Mouse (Mus musculus) stomach, embryonic 15.5 days (tissue): Measurements from ENCODE around the gene Kcnj9. TPM values are rescaled to one million over a fixed set of nuclear protein-coding genes. Genes with fewer than 3 reads are reported as not detected.

Experiments used
- ATAC-seq: fragments of 200-750 bp; cut with Nextera tagmentation; 2 replicates; pipeline ENCODE4 v1.8.0; 2017; ENCODE audit warnings: low read depth, moderate number of reproducible peaks, moderate TSS enrichment; ENCODE audit not compliant: insufficient read depth, low FRiP score
- H3K27ac ChIP-seq: fragments of 300-500 bp; sonication (generic); 2 replicates; pipeline ENCODE4 v1.5.1; 2015; ENCODE audit warnings: mild to moderate bottlenecking, inconsistent platforms
- H3K27me3 ChIP-seq: fragments of 300-500 bp; sonication (generic); replicated peaks from 2 replicates; pipeline ENCODE4 v1.6.1; 2015; ENCODE audit warnings: inconsistent platforms
- H3K36me3 ChIP-seq: fragments of 300-500 bp; sonication (generic); 2 replicates; pipeline ENCODE4 v1.6.1; 2015; ENCODE audit warnings: inconsistent platforms
- H3K4me1 ChIP-seq: fragments of 300-500 bp; sonication (generic); 2 replicates; pipeline ENCODE4 v1.6.1; 2015; ENCODE audit warnings: inconsistent platforms
- H3K4me2 ChIP-seq: fragments of 300-500 bp; sonication (generic); 2 replicates; pipeline ENCODE4 v1.6.1; 2015; ENCODE audit warnings: mild to moderate bottlenecking, inconsistent platforms
- H3K4me3 ChIP-seq: fragments of 300-500 bp; sonication (generic); replicated peaks from 2 replicates; pipeline ENCODE4 v1.5.1; 2015; ENCODE audit warnings: inconsistent platforms
- H3K9ac ChIP-seq: fragments of 300-500 bp; sonication (generic); 2 replicates; pipeline ENCODE4 v1.6.1; 2015; ENCODE audit warnings: inconsistent platforms
- H3K9me3 ChIP-seq: fragments of 300-500 bp; sonication (generic); 2 replicates; pipeline ENCODE4 v1.6.1; 2016; ENCODE audit warnings: inconsistent platforms
- WGBS: fragments of 180-500 bp; shearing (Covaris S2); methylation state at CpG from one replicate; pipeline ENCODE4 v1.1.7; 2015; 5-methylcytosine and 5-hydroxymethylcytosine counted together
- polyA plus RNA-seq: library from polyadenylated mRNA; unstranded; fragments of >200 nt; fragmentation: Nextera tagmentation; extraction: Ambion mirVana; gene quantifications from 2 replicates; pipeline ENCODE4 v1.2.1, GENCODE M21; 2015

Kcnj9 gene
- polyA plus RNA-seq, 1 experiment from 2014 or later: 0.05 TPM

DNA sequence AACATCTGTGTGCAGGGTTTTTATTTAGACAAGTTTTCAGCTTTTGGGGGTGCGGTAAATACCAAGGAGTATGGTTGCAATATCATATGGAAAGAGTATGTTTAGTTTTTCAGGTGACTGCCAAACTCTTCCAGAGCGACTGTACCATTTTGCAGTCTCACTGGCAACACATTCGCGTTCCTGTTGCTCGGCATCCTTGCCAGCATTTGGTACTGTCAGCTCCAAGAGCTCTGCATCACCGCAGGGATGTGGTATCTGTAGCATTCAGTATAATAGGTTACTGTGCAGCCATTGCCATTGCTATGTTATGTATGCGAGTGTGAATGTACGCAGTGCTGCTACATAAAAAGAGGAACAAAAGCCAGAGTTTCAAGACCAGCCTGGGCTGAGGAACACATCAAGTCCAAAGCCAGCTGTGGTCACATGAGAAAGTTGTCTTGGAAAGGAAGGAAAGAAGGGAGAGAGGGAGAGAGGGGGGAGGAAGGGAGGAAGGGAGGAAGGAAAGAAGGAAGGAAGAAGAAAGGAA is 2.4 kb upstream of the Kcnj9 start:
- WGBS: 74% methylated on average over 8 of the region's 8 CpGs
- Histone ChIP-seq H3K27ac (no peak overlapping the region), H3K9ac (no peak overlapping the region; the same call in 1 of the 2 replicates), H3K4me1 (0 out of 2 replicates have a peak, but pooled peaks cover under 1% of the 10 kb centered on the region), H3K4me2 (no peak overlapping the region), H3K9me3 (no peaks in the 10 kb centered on the region), H3K4me3 (no peak overlapping the region), H3K36me3 (no peaks in the 10 kb centered on the region), H3K27me3 (peaks cover 38% of the 10 kb centered on the region)
- ATAC-seq: no peak

DNA sequence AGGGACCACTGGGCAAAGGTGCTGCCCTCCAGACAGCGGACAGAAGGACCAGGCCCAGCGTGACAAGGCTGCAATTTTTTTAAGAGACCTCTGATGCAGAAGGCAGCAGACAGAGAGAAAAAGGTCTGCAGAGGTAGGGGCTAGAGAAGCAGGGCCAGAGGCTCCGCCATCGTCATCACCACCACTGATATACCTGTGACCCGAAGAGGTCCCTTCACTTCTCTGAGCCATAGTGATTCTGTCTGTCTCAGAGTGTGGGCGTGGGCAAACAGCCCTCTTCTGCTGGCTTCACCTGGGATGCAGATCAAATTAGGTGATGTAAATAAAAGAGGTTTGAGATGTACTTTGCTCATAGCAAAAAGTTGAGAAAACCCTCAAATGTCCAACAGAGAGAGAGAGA is 498 bp upstream of the Kcnj9 start:
- H3K27me3 ChIP-seq: peaks cover 55% of the 10 kb centered on the region
- WGBS: 71% methylated on average over 6 of the region's 6 CpGs
- no peak overlapping the region for H3K4me2 ChIP-seq
- H3K4me1 ChIP-seq: peaks cover 8% of the 10 kb centered on the region
- ATAC-seq: no peak
- no peak overlapping the region for H3K4me3 ChIP-seq
- H3K9ac ChIP-seq: no peak overlapping the region
- no peaks in the 10 kb centered on the region for H3K36me3 ChIP-seq
- no peak overlapping the region for H3K27ac ChIP-seq
- no peaks in the 10 kb centered on the region for H3K9me3 ChIP-seq

DNA sequence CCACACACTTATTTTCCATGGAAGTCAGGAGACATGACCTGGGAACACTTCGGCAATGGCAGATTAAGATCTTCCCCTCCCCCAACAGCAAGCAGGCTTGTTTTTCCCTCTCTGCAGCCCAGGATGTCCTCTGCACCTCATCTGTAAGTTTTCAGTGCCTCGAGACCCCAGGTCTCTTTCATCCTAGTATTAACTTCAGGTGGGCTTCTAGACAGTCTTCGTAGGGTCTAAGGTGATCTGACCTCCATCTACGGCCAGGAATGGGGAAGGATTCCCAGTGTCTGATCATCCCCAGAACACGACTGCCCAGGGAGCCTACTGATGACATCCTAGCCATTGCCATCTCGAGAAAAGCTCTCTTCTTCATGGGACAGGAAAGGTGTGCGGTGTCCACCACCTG is 657 bp downstream of the Kcnj9 start:
- 72% methylated on average over 7 of the region's 7 CpGs for WGBS
- Histone ChIP-seq H3K4me2 (no peak overlapping the region), H3K9me3 (no peaks in the 10 kb centered on the region), H3K4me3 (no peak overlapping the region), H3K27ac (no peak overlapping the region), H3K27me3 (peaks cover 55% of the 10 kb centered on the region), H3K36me3 (no peaks in the 10 kb centered on the region), H3K9ac (no peak overlapping the region), H3K4me1 (peaks cover 8% of the 10 kb centered on the region)
- no peak for ATAC-seq

DNA sequence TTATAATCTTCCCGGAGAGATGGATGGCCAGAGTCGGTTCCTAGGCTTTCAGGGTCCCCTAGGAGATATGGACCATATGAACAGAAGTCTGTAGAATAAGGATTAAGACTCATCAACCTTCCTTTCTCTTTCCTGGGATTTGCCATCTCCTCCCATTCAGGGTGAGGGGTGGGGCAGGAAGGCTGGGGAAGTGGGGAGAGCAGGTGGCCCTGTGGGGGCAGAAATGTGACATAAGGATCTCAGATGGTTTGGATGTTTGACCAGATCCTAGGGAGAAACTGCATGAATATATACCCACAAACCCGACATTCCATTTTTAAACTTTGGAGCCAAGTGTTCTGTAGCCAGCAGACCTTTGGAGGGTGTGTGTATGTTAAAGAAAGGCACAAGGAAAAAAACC is 1.1 kb downstream of the Kcnj9 start:
- Histone ChIP-seq H3K27me3 (peaks cover 55% of the 10 kb centered on the region), H3K27ac (no peak overlapping the region)
- WGBS: 72% methylated on average over 3 of the region's 3 CpGs

DNA sequence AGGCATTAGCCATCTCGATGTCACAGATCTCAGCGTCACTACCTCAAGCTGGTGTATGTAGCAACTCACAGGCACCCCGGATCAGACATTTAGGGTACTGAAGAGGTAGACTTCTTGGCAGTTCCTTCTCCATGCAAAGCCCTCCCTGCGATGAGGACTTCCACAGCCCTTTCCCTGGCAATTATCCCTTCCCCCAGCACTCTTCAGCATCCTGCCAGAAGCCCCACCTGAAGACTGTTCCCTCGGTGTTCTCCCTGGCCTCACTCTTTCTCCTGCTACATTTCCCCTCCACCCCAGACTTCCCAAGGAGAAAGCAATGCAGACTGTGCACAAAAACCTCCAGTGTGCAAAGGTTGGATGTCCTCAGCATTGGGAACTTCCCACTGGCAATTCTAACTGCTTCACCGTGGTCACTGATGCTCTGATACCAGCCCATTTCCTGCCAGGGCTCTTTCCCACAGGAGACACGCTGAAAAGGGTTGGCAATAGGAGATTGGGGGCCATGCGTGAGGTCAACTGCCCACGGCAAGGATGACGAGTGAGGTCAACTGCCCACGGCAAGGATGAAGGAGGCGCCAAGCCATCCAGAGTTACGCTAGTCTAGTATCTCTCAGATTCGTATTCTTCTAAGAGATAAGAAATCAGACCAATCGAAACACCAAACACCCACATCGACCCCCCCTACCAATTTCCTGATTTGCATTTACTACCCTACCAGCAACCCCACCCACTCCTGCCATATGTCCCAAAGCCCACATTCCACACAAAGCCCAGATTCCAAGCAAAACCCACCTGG is 1.7 kb downstream of the Kcnj9 start:
- Histone ChIP-seq H3K4me2 (no peak overlapping the region), H3K4me3 (no peak overlapping the region), H3K27me3 (peaks cover 55% of the 10 kb centered on the region), H3K4me1 (peaks cover 8% of the 10 kb centered on the region), H3K9me3 (no peaks in the 10 kb centered on the region), H3K36me3 (no peaks in the 10 kb centered on the region), H3K9ac (no peak overlapping the region), H3K27ac (no peak overlapping the region)
- 80% methylated on average over 16 of the region's 16 CpGs for WGBS
- ATAC-seq: no peak

More for the DNA sequence above, 1.1 kb downstream of the Kcnj9 start:
- ATAC-seq: no peak
- Histone ChIP-seq H3K36me3 (no peaks in the 10 kb centered on the region), H3K4me3 (no peak overlapping the region), H3K9ac (no peak overlapping the region), H3K9me3 (no peaks in the 10 kb centered on the region), H3K4me1 (peaks cover 8% of the 10 kb centered on the region), H3K4me2 (no peak overlapping the region)

DNA sequence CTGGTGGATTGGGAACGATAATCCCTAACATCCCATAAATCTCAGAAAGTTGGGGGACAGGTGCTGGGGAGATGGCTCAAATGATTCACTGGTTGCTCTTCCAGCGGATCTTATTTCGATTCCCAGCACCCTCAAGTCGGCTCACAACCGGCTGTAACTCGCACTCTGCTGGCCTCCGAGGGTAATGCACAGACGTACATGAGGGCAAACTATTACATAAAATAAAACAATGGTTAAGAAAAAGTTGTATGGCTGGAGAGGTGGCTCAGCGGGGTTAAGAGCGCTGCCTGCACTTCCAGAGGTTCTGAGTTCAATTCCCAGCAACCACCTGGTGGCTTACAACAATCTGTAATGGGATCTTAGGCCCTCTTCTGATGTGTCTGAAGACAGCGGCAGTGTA is 2.4 kb downstream of the Kcnj9 start:
- peaks cover 8% of the 10 kb centered on the region for H3K4me1 ChIP-seq
- peak overlapping the region; percentile 43 for H3K4me3 ChIP-seq
- H3K4me2 ChIP-seq: peak overlapping the region; percentile 89
- no peak overlapping the region; the same call in 1 of the 2 replicates for H3K9ac ChIP-seq
- H3K27ac ChIP-seq: no peak overlapping the region
- H3K36me3 ChIP-seq: no peaks in the 10 kb centered on the region
- H3K27me3 ChIP-seq: peaks cover 55% of the 10 kb centered on the region
- WGBS: 55% methylated on average over 11 of the region's 11 CpGs
- ATAC-seq: no peak
- H3K9me3 ChIP-seq: no peaks in the 10 kb centered on the region

DNA sequence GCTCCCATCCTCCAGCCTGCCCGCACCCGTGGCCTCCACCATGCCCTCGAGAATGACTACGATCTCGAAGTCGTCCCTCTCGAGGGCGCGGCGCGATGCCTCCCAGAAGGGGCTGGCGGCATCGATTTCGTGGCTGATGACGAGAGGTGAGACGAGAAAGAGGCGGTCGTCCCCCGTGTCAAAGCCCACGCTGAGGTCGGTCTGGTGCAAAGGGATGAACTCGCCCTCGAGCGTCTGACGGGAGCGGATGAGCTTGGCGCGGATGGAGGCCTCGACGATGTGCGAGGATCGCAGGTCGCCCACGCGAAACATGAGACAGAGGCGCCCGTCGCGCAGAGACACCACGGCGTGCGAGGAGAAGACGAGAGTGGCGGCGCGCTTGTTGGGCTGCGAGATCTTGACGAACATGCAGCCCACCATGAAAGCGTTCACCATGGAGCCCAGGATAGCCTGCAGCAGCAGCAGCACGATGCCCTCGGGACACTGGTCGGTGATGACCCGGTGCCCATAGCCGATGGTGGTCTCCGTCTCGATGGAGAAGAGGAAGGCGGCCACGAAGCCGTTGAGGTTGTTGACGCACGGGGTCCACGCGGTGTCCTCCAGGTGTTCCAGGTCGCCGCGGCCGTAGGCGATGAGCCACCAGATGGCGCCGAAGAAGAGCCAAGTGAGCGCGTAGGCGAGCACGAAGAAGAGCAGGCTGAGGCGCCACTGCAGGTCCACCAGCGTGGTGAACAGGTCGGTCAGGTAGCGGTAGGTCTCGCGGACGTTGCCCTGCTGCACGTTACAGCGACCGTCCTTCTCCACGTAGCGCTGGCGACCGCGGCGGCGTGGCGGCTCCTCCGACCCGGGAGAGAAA is 3.2 kb downstream of the Kcnj9 start:
- peak; percentile 42; the same call in 1 of the 2 replicates for ATAC-seq
- Histone ChIP-seq H3K27ac (no peak overlapping the region), H3K9ac (peak overlapping the region; percentile 29; the same call in 1 of the 2 replicates), H3K36me3 (no peaks in the 10 kb centered on the region), H3K4me2 (peak overlapping the region; percentile 89), H3K4me3 (peak overlapping the region; percentile 43), H3K9me3 (no peaks in the 10 kb centered on the region), H3K27me3 (peaks cover 55% of the 10 kb centered on the region), H3K4me1 (peaks cover 8% of the 10 kb centered on the region)
- 17% methylated on average over 94 of the region's 94 CpGs for WGBS

DNA sequence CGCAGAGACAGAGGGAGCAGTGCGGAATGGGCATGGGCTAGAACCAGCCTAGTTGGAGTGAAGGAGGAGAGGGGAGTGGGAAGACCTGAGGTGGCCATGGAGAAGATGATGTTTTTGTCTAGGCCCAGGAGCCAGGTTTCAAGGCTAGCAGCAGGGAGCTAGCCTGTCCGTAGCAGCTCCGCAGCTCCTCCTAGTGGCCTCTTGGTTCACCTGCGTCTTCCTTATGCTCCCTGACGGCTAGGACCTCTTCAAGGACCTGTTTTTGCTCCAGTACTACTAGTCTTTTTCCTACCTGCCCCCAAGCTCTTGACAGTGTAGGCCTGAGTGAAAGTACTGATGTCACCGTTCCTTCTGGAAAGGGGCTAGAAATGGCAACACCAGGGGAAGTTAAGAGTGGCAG is 4.4 kb downstream of the Kcnj9 start:
- 14% methylated on average over 7 of the region's 7 CpGs for WGBS
- Histone ChIP-seq H3K4me3 (no peak overlapping the region), H3K36me3 (no peaks in the 10 kb centered on the region), H3K4me1 (peaks cover 8% of the 10 kb centered on the region), H3K4me2 (no peak overlapping the region), H3K27me3 (peaks cover 50% of the 10 kb centered on the region), H3K9me3 (no peaks in the 10 kb centered on the region), H3K9ac (no peak overlapping the region), H3K27ac (no peak overlapping the region)
- ATAC-seq: peak; percentile 48

DNA sequence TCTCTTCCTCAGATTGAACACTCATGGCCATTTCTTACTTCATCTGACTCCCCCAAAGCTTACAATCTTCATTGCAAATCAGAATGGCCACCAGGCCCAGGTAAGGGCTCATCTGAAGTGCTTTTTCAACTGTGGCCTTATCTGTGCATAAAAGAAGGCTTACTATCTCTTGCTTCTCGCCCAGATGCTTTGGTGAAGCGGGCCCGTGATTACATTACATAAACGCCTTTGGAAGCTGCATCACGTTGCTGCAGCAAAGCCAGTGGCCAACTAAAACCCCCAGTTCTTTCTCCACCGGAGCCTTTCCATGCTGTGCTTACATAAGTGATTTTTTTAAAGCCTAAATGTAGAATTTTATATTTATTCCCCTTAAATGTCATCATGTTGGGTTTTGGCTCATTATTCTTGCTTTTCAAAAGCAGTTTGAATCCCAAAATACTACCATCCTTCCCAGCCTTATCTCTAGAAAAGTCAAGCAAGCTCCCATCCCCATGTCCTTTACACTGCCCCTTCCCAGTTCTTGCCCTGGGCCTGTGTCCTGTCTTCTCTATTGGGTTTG is 5.2 kb downstream of the Kcnj9 start:
- no peaks in the 10 kb centered on the region for H3K9me3 ChIP-seq
- H3K4me1 ChIP-seq: peaks cover 8% of the 10 kb centered on the region
- no peak overlapping the region for H3K9ac ChIP-seq
- no peaks in the 10 kb centered on the region for H3K36me3 ChIP-seq
- H3K4me2 ChIP-seq: no peak overlapping the region
- no peak overlapping the region for H3K4me3 ChIP-seq
- no peak for ATAC-seq
- 59% methylated on average over 6 of the region's 6 CpGs for WGBS
- no peak overlapping the region for H3K27ac ChIP-seq
- H3K27me3 ChIP-seq: peaks cover 41% of the 10 kb centered on the region

DNA sequence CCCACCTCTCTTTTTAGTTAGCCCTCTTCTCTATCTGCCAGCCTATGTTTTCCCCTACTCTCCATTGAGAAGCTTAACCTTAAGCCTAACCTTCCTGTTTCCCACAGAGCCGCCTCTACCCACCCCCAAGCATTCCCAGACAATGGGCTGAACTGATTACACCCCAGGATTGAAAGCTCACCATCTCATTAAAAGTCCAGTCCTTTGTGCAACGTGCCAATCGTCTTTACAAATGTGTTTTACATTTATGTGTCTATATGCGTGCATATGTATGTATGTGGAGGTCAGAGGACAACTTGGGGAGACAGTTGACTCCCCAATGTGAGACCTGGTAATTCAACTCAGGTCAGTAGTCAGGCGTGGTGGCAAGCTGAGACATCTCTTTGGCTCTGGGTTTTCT is 5.8 kb downstream of the Kcnj9 start:
- Histone ChIP-seq H3K9ac (no peak overlapping the region), H3K4me3 (no peak overlapping the region), H3K27ac (no peak overlapping the region), H3K4me1 (peaks cover 8% of the 10 kb centered on the region), H3K9me3 (no peaks in the 10 kb centered on the region), H3K4me2 (no peak overlapping the region), H3K27me3 (peaks cover 35% of the 10 kb centered on the region), H3K36me3 (no peaks in the 10 kb centered on the region)
- no peak for ATAC-seq
- 50% methylated on average over 5 of the region's 5 CpGs for WGBS

DNA sequence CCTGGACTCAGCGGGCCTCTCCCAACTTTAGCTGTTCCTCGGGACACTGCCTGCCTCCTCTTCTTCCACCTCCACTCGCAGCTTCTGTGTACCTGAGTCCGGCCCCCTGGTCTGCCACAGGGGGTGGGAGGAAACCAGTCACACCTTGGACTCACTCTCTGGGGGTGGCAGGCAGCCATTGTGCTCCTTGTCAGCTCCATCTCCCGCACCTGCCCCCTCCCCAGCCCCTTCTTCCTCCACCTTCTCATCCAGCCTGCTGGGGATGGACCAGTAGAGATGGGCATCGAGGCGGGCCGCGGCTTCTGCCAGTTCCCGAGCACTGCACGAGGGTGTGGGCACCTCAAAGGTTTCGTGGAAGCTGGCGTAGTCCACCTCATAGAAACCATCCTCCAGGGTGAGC is 6.4 kb downstream of the Kcnj9 start:
- H3K4me3 ChIP-seq: no peak overlapping the region
- no peak overlapping the region for H3K4me2 ChIP-seq
- WGBS: 56% methylated on average over 13 of the region's 13 CpGs
- no peaks in the 10 kb centered on the region for H3K36me3 ChIP-seq
- peaks cover 30% of the 10 kb centered on the region for H3K27me3 ChIP-seq
- no peak overlapping the region for H3K9ac ChIP-seq
- H3K4me1 ChIP-seq: peaks cover 8% of the 10 kb centered on the region
- no peak overlapping the region for H3K27ac ChIP-seq
- ATAC-seq: no peak
- no peaks in the 10 kb centered on the region for H3K9me3 ChIP-seq
